Mouse (Mus musculus) thymus, postnatal 36 days (tissue): ENCODE measurements at regions not wholly inside any gene's neighbourhood (a gene's known extent, or its start where the extent isn't known, plus 50 kb on each side); places are given as distances from the start of the nearest gene placed in this dataset.

Source experiments
- DNase-seq, 2 experiments: peaks; one replicate each; pipeline ENCODE4 v3.0.0; 2022; ENCODE audit warnings: mixed read lengths in 2 of 2

DNA sequence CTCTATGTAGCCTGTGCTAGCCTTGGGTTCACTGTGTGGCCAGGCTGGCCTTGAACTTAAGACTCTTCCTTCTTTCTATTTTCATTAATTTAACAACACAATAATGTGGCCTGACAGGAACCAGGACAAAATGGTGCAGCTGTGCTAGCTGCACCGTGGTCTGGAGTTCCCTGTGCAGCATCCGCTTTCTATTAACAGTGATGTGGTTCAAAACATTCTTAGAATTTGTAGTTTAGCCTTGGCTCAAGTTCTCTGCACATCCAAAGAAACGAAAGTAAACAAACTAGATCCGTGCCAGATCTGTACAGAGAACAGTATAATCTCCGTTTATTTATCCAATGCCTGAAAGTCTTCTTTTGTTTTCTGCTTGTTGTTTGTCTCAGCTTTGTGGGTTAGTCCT lies 88.5 kb downstream of the Irx1 start:
- no peak for DNase-seq

DNA sequence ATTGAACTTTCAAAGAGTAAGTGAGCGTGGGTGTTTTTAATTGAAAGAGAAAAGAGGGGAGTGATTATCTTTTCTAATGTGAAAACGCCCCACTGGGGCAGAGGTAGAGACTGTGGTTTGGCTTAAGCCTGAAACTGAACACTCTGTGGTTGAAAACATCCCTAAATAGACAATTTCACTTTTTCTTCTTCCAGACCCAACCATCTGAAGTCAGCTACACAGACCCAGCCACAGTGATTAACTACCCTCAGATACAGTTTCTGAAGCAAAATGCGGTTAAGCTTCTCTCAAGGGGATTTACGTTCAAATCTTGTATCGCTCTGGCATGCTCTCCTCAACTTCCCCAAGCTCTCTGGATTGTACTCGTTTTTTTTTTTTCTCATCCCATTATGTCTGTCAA lies 94.8 kb downstream of the Irx1 start:
- no peak for DNase-seq

DNA sequence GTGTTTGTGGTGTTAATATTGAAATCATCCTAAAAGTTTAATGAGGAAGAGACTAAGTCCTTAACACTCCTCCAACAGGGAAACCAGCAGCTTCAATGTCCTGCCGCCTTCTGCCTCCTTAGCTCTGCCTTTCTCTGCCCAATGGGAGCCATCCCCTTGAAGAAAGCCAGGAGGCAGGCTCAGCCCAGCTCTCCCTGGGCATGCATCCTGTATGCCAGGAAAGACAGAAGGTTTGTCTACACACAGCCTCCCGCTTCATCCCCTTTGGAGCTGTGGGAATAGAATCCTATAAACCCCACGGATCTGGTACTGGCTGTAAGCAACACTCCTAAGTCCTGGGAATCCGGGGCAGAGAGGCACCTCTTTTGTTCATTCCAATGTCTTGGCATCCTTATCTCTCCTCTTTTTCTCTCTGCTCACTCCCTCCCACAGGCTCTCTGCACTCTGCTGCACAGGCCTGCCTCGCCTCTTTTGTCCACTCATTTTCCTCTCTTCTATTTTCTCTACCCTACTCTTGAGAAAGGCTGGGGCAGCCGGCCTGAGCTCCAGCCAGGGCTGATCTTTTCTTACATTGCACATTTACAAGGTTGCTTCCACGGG lies 110.0 kb downstream of the Irx1 start:
- DNase-seq = no peak

DNA sequence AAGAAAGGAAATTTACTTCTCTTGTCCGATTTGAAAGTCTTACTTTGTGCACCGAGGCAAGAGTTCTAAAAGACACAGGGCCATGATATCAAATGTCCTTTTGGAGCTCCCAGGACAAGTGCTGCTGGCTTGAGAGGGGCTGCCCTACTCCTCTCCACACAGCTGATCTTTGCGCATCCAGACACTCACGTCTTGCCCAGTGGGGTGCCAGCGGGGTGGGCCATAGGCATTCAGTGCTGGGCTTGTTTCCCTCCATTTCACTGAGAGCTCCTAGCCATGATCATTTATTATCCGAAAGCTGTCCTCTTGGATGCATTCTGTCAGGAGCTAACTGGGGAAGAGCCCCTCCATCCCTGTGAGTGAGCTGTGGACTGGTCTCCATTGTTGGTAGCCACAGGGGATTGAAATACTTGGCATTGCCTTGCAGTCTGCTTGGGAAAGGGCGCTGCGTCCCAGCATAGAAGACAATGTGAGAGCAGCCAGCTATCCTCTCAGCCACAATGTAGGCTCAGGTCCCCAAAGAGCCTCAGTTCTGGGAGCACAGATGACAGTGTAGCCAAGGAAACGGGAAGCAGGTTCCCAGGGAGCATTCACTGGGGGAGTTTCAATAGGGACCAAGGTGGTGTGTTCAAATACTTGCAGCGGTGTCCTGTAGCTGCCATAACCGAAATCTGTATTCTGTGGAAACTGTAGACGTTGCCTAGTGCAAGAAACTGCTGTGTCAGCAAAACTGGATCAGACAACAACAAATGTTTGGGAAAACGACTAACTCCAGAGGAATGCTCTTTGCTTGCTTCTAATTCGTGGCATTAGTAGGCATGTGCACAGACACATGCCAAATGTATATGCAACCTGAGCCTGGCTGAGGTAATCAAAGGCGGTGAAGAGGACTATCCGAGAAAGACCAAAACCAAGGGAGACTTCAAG lies 159.2 kb downstream of the Irx1 start:
- no peak for DNase-seq

DNA sequence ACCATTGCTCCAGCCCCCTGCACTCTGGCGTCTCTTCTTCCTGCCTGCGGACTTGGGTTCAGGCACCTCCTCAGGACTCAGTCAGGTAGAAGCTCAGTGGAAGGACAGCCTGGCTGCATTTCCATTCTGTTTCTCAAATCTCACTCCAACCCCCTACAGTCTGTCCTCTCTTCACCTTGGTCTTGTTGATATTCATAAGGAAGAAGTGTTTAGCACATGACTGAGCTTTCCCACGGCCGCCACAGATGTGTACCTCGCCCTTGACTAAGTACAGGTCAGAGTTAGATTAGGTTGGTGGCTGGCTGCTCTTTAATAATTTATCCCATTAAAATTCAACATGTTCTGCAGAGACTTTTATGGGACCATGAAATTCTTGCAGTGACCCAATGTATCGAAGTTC lies 165.2 kb downstream of the Irx1 start:
- DNase-seq = no peak

DNA sequence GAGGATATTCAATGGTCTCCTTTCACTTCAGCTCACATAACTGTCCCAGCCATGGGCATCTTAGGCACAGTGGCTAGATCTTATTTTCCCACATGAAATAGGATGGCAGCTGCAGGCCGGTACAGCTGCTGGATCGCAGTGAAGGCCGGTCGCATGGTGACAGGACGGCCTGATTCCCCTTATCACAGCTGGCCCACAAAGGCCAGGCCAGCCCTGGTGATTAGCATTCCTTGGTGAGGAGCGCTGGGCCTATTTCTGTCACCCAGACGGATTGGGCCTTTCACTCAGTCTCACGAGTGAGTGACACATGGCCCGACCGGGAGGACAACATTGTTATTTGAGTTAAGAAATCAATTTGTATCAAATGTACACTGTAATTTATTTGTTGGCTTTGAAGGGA lies 178.8 kb downstream of the Irx1 start:
- DNase-seq = no peak

DNA sequence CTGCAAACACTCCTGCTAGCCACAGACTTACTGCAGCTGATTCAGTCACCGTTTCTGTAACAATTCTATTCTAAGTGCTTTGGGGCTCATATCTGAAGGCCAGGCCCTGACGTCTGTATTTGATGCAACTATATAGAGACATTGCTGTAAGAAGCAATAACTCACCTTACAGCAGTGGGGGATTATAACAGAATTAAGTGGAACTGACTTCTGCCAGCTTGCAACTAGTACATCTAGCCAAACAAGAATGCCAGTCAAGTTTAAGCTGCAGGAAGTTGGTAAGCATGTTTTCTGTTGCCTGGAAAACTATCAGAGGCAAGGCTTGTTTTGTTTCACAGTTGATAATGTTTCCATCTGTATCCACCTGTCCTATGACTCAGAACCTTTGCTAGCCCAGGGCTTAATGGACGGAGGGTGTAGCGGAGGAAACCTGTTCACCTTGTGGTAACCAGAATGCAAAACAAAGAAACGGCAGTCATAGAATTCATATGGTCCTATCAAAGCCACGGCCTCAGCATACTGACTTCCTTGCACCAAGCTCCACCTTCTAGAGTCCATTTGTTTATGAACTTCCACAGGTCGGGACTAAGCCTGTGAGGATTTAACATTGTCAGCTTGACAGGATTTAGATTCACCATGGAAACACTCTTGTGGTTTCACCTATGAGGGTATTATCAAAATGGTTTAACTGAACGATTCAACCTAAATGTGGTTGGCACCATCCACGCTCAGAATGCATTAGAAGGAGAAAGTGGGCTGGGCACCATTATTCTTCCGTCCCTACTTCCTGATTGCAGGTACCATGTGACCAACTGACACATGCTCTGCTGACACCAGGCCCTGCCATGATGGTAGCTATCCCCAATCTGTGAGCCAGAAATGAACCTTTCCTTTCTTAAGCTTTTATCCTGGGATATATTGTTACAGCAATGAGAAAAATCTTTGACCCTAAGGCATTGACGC lies 216.2 kb downstream of the Irx1 start:
- DNase-seq = no peak

DNA sequence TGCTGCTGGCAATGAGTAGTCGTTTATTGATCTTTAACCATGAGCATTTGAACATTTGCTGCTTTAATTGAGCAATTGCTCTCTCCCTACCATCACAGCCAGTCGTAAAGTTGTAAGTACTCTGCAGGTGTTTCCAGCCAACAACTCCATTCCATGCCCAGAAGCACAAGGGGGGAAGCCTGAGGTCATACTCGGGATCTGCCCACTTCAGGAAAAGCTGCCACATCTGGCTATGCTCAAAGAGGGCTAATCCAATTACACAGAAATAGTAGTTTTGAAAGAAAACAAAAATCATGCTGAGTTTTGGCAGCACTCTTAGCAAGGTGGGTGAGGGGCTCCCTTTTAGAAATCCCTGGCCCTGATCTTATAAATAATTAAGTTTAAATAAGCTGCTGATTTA lies 217.0 kb downstream of the Irx1 start:
- DNase-seq = no peak

DNA sequence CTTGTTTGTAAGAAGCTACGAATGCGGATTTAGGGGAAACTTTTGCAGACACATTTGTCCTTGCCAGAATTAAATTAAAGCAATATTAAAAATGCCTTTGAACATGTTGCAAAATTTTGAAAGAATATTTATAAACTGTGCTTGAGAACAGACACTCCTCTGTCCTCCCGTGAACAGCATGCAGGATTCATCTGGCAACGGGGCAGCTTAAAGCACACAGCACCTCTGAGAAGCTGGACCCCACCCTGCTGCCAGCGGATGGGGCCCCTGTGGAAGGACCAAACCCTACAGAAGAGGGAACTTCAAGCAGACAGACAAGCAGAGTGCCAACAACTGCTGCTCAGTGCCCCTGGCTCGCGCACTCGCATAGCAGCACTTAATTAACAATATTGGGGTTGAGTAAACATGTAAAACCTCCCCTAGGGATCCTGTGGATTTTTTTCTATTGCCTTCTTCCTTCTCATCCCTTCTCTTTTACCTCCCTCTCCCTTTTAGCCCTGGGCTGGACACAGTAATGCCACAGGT lies 226.6 kb downstream of the Irx1 start:
- DNase-seq = no peak

DNA sequence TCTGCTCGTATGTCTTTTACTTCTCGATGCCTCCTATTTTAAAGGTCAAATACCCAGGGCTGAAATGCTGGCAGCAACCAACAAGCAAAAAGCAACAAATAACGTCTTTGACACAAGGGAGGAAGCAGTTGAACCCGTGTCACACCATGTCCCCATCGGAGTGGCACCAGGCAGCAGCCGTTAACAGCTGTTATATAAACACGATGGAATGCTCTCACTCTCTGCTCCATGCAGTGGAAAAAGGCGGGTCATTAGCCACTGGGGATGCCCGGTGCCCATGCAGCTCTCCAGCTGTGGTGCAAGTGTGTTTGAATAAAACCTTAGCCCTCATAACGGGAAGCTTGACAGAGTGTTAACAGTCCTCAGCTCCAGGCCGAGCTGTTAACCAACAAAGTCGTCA lies 229.3 kb downstream of the Irx1 start:
- DNase-seq = no peak

DNA sequence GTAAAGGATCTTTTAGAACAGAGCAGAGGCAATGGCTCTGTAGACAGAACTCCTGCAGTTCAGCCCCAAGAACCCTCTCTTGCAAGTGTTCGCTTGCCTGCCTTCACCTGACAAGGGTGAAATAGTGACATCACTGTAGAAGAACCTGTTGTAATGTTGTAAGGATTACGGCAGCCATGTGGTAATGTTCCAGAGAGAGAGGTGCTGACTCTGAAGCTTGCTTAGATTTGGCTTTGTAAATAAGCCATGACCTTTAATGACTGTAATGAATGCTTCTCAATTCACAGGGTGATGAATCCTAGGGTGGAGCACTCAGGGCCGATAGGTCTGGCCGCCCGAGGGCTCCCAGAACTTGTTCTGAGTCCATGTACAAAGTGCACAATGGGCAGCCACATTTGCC lies 230.2 kb downstream of the Irx1 start:
- DNase-seq = no peak

DNA sequence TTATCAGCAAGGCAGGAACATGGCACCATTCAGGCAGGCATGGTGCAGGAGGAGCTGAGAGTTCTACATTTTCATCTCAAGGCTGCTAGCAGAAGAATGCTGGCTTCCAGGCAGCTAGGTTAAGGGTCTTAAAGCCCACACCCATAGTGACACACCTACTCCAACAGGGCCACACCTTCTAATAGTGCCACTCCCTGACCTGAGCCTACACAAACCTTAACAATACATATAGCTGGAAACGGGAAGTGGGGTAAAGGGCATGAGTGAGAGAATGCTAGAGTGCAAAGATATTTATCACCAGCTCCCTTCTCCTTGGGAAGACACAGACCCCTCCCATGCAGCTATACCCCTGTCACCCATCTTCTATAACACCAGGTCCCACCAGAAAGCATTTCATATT lies 230.6 kb downstream of the Irx1 start:
- DNase-seq = no peak

DNA sequence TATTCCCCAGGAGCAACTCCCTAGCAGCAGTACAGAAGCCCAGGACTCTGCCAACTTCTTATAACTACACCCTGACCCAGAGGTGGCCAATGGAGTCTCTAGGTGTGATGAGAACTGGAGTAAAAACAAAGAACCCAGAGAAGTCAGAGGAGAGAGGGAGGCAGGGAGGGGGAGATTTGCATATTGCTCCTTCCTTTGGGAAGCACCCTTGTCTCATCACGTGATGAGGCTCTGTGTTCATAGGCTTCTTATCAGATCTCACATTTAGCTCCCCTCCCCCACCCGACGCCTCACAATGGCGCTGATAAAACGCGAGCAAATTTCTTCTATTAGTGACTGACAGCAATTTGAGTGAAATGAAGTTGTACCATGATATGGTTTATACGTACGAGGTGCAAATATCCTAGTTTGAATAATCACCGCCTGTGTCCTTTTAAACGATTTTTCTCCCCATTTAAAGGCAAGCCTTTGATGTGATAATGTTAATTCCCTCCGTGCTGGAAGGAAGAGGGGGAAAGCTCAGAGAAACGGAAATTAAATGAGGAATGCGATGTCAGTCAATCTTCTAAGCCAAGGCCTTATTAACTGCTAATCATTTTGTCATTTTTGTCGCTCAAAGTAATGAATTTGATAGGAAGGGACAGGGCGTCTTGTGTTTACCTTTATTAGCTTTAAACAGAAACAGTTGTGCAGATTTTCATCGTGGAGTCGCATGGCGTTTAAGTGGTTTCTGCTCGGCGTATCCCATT lies 273.3 kb downstream of the Irx1 start:
- no peak for DNase-seq

DNA sequence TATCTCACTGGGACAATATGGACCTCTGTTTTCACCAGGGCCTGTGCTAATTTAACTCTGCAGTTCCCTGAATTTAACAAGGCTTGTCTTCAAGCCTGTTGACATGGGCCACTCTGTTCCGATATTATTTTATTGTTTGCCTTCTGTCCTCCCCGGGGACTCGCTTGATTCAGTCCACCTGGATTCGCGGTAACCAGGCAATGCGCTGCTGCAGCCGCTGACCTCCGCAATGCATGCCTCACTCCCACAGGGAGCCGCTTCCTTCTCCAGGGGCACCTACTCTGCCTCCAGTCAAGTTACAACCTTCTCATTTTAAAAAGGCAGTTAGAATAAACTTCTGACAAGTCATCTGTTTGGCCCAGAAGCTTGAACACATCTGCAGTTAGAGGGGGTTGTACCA lies 274.3 kb downstream of the Irx1 start:
- DNase-seq = no peak

DNA sequence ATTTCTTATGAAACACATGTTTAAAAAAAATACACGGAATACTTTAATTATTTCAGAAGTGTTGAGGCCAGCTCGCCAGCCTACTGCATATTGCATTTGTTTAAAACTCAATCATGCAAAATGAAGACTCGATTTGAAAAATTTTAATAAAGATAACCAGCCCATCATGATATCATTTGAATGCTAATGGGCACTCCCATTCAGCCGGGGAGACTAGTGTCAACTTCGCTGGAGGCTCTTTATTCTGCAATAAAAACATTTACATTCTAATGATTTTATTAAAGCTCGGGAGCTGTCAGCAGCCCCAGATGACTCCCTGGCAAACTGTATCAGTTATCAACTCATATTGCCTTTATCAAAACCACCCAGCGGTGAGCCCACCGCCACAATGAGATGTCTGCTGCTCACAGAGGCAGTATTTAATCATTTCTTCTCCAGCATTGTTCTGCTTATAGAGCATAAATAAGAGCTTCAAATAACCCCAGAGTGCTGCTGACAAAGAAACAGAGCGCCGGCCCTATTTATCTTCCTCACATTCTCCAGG lies 287.4 kb downstream of the Irx1 start:
- no peak for DNase-seq

DNA sequence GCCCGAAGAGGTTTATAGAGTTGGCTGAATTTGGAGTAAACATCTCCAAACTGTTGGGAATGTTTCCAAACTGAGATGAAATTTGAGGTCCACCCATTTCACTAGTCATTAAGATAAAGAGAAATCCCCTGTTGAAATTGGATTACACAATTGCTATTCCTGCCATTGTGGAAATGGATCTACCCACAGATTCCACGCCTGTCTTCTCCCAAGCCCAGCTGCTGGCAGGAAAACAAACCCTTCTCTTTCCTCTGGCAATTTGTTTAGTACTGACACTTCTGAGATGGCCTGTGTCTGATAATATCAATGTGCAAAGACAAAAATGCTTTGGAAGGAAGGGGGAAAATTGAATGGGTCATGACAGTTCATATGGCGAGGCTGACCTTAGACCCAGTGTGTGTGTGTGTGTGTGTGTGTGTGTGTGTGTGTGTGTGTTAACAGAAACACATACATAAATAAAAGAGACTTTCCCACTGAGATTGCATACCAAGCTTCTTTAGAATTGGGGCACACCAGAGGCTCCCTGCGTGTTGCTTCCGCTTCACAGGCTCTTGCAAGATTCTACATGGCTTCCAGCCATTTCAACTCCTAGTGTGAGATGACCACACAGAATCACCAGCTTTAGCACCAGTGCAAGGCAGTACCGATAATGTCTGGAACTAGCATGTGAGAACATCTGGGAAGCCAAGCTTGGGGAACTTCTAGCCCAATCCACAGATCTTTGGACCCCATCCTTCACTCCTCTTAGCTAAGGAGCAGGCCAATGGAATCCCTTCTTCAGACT lies 293.4 kb downstream of the Irx1 start:
- no peak for DNase-seq

DNA sequence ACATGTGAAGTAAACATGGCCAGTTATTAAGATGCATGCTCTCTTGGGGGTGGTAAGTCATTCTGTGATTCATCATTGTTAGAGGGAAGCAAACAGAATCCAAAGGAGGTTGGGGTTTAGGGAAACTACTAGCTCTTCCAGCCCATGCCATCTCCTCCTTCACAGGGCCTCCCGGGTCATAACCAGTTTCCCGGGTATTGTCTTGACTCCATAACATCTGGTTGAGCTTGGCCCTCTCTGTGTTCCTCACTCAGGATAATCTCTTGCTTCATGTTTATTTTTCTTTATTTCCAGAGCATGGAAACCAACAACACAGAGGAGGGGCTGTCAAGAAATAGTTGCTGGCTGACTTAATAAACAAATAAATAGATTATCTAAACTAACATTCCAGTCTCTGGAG lies 295.3 kb downstream of the Irx1 start:
- DNase-seq = no peak

DNA sequence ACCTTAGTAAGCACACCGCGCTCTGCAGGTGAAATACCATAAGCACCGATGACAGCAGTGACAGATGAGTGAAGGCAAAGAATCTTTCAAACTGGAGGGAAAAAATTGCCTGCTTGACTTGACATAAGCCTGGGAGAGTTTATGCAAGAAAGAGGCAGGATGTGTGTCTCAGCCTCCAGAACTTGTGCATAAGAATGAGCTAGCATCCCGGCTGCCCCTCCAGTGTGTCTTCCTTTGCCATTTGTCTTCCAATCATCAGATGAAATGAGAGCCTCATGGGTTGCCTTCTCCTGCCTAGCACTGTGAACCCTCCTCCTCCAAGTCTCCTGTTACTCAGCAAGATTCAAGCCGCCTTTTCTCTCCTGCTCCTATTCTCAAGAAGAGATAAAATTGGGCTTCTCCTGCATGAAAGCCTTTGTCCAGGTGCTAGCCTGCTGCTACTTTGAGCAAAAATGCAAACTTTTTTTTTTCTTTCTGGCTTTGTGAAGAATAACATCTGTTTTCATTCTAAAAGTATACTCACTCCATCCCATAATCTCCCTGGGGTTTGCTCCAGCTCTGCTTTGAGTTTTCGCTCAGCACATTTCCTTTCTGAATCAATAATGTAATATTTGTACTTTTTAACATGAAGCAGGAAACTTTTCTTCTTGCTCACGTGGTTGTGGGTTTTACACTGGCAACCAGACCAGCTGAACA lies 298.2 kb downstream of the Irx1 start:
- DNase-seq = no peak

DNA sequence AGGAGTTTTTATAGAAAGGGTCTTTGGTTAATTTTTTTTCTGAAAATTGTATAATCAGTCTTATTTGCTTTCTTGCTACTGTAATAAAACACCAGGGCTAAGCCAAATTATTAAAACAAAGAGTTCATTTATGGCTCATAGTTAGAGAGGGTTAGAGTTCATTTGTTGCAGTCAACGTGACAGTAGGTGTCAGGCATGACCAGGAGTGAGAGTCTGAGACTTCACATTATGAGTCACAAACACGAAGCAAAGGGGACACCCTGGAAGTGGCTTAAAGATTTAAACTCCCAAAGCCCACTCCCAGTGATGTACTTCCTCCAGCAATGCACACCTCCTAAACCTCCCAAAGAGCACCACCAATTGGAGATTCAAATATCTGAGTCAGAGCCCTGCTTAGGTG lies 305.6 kb downstream of the Irx1 start:
- no peak for DNase-seq

DNA sequence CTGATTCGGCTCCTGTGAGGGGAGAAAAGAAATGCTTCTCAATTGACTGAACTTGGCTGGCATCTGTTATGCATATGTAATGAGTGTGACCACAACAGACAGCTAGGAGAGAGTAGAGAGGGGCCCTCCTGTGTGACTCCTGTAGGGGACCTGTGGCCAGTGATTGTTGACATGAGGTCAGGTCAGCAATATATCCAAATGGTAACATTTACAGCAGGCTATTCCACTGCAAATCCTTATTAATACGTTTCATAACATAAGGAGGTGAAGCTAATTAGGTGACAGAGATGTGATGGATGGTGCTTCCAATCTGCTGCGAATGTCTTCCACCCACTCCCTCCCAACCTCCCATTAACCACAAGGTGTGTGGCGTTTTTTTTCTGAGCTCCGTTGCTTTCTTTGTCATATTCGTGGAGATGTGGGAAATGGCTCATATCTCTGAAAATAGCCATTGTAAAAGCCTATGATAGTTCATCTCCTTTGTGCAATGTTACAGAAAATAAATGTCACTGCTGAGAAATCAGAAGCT lies 309.5 kb downstream of the Irx1 start:
- DNase-seq = no peak
